Mouse (Mus musculus): ENCODE measurements at regions not wholly inside any gene's neighbourhood (a gene's known extent, or its start where the extent isn't known, plus 50 kb on each side); places are given as distances from the start of the nearest gene placed in this dataset.

- TF ChIP-seq JUND (IDR thresholded peaks at IDR 0.05; ENCODE audit: low read depth, low read length) = no peak
- no peak for TF ChIP-seq EP300 (IDR thresholded peaks at IDR 0.05; ENCODE audit: low read depth in 1 of 2, low read length in 2 of 2)
Measured at GRCm38 (mm10) chr2:80786370-80786769, 169.3 kb downstream of the Nup35 start (continued).

GRCm38 (mm10) chr2:80793345-80794147 is 176.5 kb downstream of the Nup35 start:
- H3K36me3 ChIP-seq (ENCODE audit: control insufficient read depth in 1 of 2, insufficient read depth in 2 of 2, low read length in 2 of 2) = no peaks in the 10 kb centered on the region
- no peak overlapping the region for H3K9ac ChIP-seq (ENCODE audit: control insufficient read depth, low read depth, low read length, poor library complexity, severe bottlenecking)
- 0 out of 2 replicates have a peak, but pooled peaks cover under 1% of the 10 kb centered on the region for H3K9me3 ChIP-seq (replicated peaks; ENCODE audit: insufficient read depth, low read length)
- DNase-seq (ENCODE audit: low read depth, low spot score) = no peak
- H3K4me1 ChIP-seq (ENCODE audit: control insufficient read depth in 1 of 2, insufficient read depth in 2 of 2, low read length in 2 of 2) = no peaks in the 10 kb centered on the region
- H3K27me3 ChIP-seq (ENCODE audit: control insufficient read depth in 1 of 2, insufficient read depth in 2 of 2, low read length in 2 of 2) = no peaks in the 10 kb centered on the region
- no peaks in the 10 kb centered on the region for H3K79me2 ChIP-seq (ENCODE audit: control insufficient read depth, insufficient read depth, low read length, poor library complexity)
- no peak overlapping the region for H3K4me3 ChIP-seq (ENCODE audit: control insufficient read depth in 1 of 2, insufficient read depth in 1 of 2, low read depth in 2 of 2, low read length in 2 of 2)
- TF ChIP-seq EP300 (IDR thresholded peaks at IDR 0.05; ENCODE audit: low read depth in 1 of 2, low read length in 2 of 2) (no peak), NRF1 (IDR thresholded peaks at IDR 0.05; ENCODE audit: insufficient read depth, low read depth, low read length, poor library complexity, severe bottlenecking) (no peak), RCOR1 (IDR thresholded peaks at IDR 0.05; ENCODE audit: low read depth, low read length) (no peak), HCFC1 (IDR thresholded peaks at IDR 0.05; ENCODE audit: low read depth, low read length) (no peak), MAX (IDR thresholded peaks at IDR 0.05; ENCODE audit: low read length) (no peak), MYB (IDR thresholded peaks at IDR 0.05; ENCODE audit: low read depth, low read length) (no peak), POLR2A (IDR thresholded peaks at IDR 0.05; ENCODE audit: control insufficient read depth in 1 of 2, insufficient read depth in 1 of 2, low read depth in 1 of 2, low read length in 2 of 2, poor library complexity in 1 of 2) (no peak), ZNF384 (IDR thresholded peaks at IDR 0.05; ENCODE audit: low read depth, low read length) (no peak), ZMIZ1 (IDR thresholded peaks at IDR 0.05; ENCODE audit: low read depth, low read length) (no peak), POLR2AphosphoS5 (IDR thresholded peaks at IDR 0.05; ENCODE audit: borderline replicate concordance, low read depth, low read length) (no peak), ETS1 (IDR thresholded peaks at IDR 0.05; ENCODE audit: low read depth, low read length) (no peak), MEF2A (IDR thresholded peaks at IDR 0.05; ENCODE audit: extremely low read depth, insufficient replicate concordance, low read depth, low read length, poor library complexity, severe bottlenecking) (no peak), RAD21 (IDR thresholded peaks at IDR 0.05; ENCODE audit: low read depth, low read length) (no peak), CHD1 (IDR thresholded peaks at IDR 0.05; ENCODE audit: low read depth, low read length) (no peak), POLR2AphosphoS2 (IDR thresholded peaks at IDR 0.05; ENCODE audit: low read length) (no peak), JUND (IDR thresholded peaks at IDR 0.05; ENCODE audit: low read depth, low read length) (no peak), MYC (IDR thresholded peaks at IDR 0.05; ENCODE audit: low read depth, low read length) (no peak), E2F4 (IDR thresholded peaks at IDR 0.05; ENCODE audit: borderline replicate concordance, low read depth, low read length) (no peak), TBP (IDR thresholded peaks at IDR 0.05; ENCODE audit: low read depth, low read length) (no peak), CTCF (IDR thresholded peaks at IDR 0.05 in 2 of 3, conservative IDR thresholded peaks at IDR 0.05 in 1 of 3; ENCODE audit: control insufficient read depth in 1 of 3, insufficient read depth in 1 of 3, low read depth in 2 of 3, low read length in 3 of 3, poor library complexity in 1 of 3, severe bottlenecking in 1 of 3) (no peak)
- no peak overlapping the region for H3K27ac ChIP-seq (ENCODE audit: control insufficient read depth, low read depth, low read length)
